Mouse (Mus musculus): ENCODE results near the gene Selenoi. TPM values are rescaled to one million over a fixed set of nuclear protein-coding genes. Genes with fewer than 3 reads are reported as not detected.

The Selenoi gene
- total RNA-seq, 2 experiments from 2014 or later, result 50.4 to 51.4 TPM

DNA sequence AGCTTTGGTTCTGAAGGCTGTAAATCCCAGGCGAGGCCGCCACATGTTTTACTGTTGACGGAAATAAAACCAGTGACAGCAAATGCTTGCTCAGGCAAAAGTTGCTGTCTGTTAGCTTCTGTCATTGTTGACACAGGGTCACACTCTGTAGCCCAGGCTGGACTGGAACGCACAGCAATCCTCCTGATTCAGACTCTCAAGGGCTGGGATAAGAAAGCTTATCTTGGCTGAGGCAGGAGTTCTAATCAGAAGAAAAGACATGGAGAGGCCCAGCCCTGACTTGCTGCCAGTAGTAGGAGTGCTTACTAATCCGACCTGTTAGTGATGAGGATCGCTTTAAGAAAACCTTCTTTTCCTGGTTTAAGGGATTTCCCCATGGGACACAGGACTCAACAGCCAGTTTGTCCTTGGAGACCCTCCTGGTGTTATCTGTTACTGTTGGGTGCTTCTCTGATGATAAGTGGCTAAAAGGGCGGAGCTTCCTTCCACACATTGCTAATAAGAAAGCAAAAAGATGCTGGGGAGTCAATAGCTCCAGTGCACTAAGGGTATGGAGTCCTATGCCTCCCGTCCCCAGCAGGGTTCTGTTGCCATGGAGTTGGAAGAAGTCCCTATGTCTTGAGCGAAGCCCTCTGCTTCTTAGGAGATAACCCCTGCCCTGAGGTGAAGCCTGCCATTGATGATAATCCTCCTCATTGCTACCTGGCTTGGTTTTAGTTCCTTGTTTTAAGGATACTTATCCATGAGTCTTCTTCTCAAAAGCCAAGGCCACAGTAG lies 54.9 kb downstream of the Selenoi start:
- DNase-seq (ENCODE audit: low spot score in 2 of 2), result no peak
- intact Hi-C loops (cut with DNase I), result no loop called here

Other genes with a start within 250 kb of the Selenoi start
- gene Il6, start 219.5 kb upstream of the Selenoi start, total RNA-seq (2021), result not detected
- 1 to 10 TPM; 3.5 to 5.3 TPM for gene Tyms, start 159.0 kb upstream of the Selenoi start, total RNA-seq (2021)
- gene Garem2, start 127.4 kb upstream of the Selenoi start, total RNA-seq (2021), result 10 to 100 TPM; 10.1 to 13.1 TPM
- gene 3110082J24Rik, start 126.5 kb upstream of the Selenoi start, total RNA-seq (2021), result 1 to 10 TPM; 2.0 TPM
- 10 to 100 TPM; 61.0 to 71.5 TPM for gene Hadha, start 77.4 kb upstream of the Selenoi start, total RNA-seq (2021)
- 10 to 100 TPM; 86.9 to 91.2 TPM for gene Hadhb, start 77.3 kb upstream of the Selenoi start, total RNA-seq (2021)
- not detected for gene Adgrf3, start 26.9 kb upstream of the Selenoi start, total RNA-seq (2021)
- 10 to 100 TPM; 16.3 to 17.6 TPM for gene Drc1, start 48.8 kb downstream of the Selenoi start, total RNA-seq (2021)
- 10 to 100 TPM; 17.3 to 24.0 TPM for gene Otof, start 229.4 kb downstream of the Selenoi start, total RNA-seq (2021)
- gene 1700001C02Rik, start 233.5 kb downstream of the Selenoi start, total RNA-seq (2021), result not detected

Measured in left cerebral cortex, postnatal 25 days (tissue).